Mouse (Mus musculus) forebrain, embryonic 16.5 days (tissue): ENCODE measurements at regions not wholly inside any gene's neighbourhood (a gene's known extent, or its start where the extent isn't known, plus 50 kb on each side); places are given as distances from the start of the nearest gene placed in this dataset.

Source experiments
- ATAC-seq: fragments of 200-750 bp; cut with Nextera tagmentation; 2 replicates; pipeline ENCODE4 v1.8.0; 2017; ENCODE audit warnings: mild to moderate bottlenecking, moderate library complexity
- H3K27ac ChIP-seq: fragments of 300-500 bp; sonication (generic); 2 replicates; pipeline ENCODE4 v1.5.1; 2014; ENCODE audit warnings: low read length, control low read depth
- H3K27me3 ChIP-seq: fragments of 300-500 bp; sonication (generic); replicated peaks from 2 replicates; pipeline ENCODE4 v1.6.1; 2014; ENCODE audit warnings: low read length; ENCODE audit not compliant: control insufficient read depth, insufficient read depth
- H3K36me3 ChIP-seq: fragments of 300-500 bp; sonication (generic); 2 replicates; pipeline ENCODE4 v1.6.1; 2014; ENCODE audit not compliant: control insufficient read depth, insufficient read depth
- H3K4me1 ChIP-seq: fragments of 300-500 bp; sonication (generic); replicated peaks from 2 replicates; pipeline ENCODE4 v1.6.1; 2014; ENCODE audit warnings: low read length; ENCODE audit not compliant: control insufficient read depth, insufficient read depth
- H3K4me2 ChIP-seq: fragments of 300-500 bp; sonication (generic); 2 replicates; pipeline ENCODE4 v1.6.1; 2014; ENCODE audit warnings: mild to moderate bottlenecking, low read length, control low read depth
- H3K4me3 ChIP-seq: fragments of 300-500 bp; sonication (generic); replicated peaks from 2 replicates; pipeline ENCODE4 v1.5.1; 2014; ENCODE audit warnings: mild to moderate bottlenecking, low read length, control low read depth
- H3K9ac ChIP-seq: fragments of 300-500 bp; sonication (generic); replicated peaks from 2 replicates; pipeline ENCODE4 v1.6.1; 2014; ENCODE audit warnings: low read depth, low read length, control low read depth
- H3K9me3 ChIP-seq: fragments of 300-500 bp; sonication (generic); 2 replicates; pipeline ENCODE4 v1.6.1; 2016; ENCODE audit warnings: low read length; ENCODE audit not compliant: control insufficient read depth
- WGBS: fragments of 180-500 bp; shearing (Covaris S2); extraction: QIAGEN DNeasy Blood & Tissue Kit; methylation state at CpG from one replicate; pipeline ENCODE4 v1.1.7; 2014; 5-methylcytosine and 5-hydroxymethylcytosine counted together

DNA sequence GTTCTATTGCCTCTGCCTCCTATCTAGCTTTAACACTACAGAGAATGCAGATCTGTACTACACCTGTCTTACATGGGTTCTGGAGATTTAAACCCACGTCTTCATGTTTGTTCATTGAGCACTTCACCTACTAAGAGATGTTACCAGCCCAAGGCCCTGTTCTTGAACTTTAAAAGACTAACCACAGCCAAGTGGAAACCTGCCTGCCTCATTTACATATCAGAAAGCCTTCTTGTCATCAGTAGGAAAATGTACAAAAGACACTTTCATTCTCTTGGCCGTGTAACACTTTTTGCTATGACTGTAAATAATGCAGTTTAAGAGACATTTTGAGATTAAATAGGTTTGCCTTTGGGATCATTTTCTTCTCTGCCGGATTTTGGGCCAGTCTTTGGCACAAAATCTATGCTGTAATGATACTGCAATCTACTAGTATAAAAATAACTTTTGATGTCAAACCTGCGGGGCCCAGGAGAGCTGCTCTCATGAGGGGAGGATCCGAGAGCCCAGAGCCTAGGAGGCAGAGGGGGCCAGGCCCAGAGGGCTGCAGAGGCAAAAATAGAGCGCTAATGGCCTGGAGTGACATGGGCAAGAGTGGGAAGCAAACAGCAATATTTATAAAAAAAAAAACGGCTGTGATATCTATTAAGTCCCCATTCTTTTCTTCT, 318.4 kb upstream of the Myo3a start:
- H3K27ac ChIP-seq = no peak overlapping the region
- WGBS = 64% methylated on average over 7 of the region's 7 CpGs
- H3K4me1 ChIP-seq = no peaks in the 10 kb centered on the region
- peak overlapping the region; percentile 44 for H3K4me2 ChIP-seq
- no peaks in the 10 kb centered on the region for H3K27me3 ChIP-seq
- no peak overlapping the region for H3K9ac ChIP-seq
- no peak for ATAC-seq
- H3K9me3 ChIP-seq = no peaks in the 10 kb centered on the region
- no peaks in the 10 kb centered on the region for H3K36me3 ChIP-seq
- no peak overlapping the region for H3K4me3 ChIP-seq

DNA sequence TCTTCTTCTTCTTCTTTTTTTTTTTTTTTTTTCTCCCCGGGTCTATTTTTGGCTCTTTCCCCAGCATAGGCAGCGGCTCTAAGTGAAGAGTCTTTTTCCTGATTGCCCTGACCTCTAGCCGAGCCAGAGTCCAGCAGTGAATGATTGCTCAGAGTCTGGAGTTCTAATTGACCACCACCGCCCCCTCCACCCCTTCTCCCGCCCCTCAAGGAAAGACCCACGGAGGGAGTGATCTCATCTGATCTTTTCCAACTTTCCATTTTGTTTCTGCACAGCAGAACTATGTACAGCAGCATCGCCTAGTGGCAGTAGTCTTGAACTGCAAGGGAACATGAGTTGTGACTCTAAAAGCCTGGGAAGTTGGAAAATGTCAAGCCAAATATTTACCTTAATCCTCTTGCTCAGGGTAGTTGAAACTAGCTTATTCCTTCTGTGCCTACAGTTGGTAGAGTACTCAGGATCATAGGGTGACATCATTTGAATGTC, 317.8 kb upstream of the Myo3a start:
- Histone ChIP-seq H3K27ac (no peak overlapping the region), H3K9me3 (no peaks in the 10 kb centered on the region), H3K9ac (no peak overlapping the region), H3K4me2 (peak overlapping the region; percentile 44), H3K27me3 (no peaks in the 10 kb centered on the region), H3K4me1 (no peaks in the 10 kb centered on the region), H3K4me3 (0 out of 2 replicates have a peak overlapping the region, but pooled peaks have one; percentile 4), H3K36me3 (no peaks in the 10 kb centered on the region)
- 13% methylated on average over 7 of the region's 7 CpGs for WGBS
- ATAC-seq = peak; percentile 58

DNA sequence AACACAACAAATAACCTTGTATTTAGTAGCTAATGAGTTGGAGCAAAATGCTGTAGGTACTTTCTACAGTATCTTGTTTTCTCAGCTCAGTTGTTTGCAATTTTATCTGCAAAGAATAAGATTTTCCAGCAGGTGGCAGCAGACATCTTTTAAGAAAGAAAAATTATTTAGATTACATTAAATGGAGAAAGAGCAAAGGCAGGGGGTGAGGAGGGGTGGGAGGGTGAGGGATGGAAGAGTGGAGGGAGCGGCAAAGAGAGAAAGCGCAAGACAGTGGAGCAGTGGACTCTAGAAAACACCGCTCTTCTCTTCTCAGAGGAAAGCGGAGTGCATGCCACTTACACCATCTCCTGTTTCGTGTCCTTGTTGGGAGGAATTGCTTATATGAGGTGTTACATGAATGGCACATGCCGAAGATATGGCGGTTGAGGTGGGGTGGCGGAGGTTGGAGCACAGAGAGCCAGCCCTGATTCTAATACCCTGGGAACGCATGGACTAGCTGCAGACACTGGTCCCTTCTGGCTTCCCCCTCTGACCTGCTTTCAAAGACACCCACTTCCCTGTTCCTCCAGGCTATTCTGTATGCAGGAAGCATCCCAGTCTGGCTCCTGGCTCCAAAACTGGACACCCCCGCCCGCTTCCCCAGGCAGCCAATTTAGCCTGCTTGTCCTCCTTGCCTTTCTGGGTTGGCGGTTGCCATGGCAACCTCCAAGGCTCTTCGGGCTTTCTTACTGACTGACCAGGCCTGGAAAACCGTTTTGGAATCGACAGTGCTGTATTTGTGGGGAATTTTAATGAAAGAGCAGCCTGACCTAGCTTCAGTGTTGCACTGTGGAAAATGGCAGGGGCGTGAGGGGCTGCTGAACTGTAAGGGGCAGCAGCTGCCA, 309.3 kb upstream of the Myo3a start:
- WGBS = 1% methylated on average over 16 of the region's 16 CpGs
- H3K9me3 ChIP-seq = no peaks in the 10 kb centered on the region
- peak overlapping the region; percentile 46 for H3K4me3 ChIP-seq
- peak overlapping the region; percentile 91 for H3K27ac ChIP-seq
- ATAC-seq = peak; percentile 91
- peak overlapping the region; percentile 57 for H3K9ac ChIP-seq
- peak overlapping the region; percentile 56 for H3K4me2 ChIP-seq
- peaks cover 15% of the 10 kb centered on the region for H3K4me1 ChIP-seq
- no peaks in the 10 kb centered on the region for H3K36me3 ChIP-seq
- no peaks in the 10 kb centered on the region for H3K27me3 ChIP-seq

DNA sequence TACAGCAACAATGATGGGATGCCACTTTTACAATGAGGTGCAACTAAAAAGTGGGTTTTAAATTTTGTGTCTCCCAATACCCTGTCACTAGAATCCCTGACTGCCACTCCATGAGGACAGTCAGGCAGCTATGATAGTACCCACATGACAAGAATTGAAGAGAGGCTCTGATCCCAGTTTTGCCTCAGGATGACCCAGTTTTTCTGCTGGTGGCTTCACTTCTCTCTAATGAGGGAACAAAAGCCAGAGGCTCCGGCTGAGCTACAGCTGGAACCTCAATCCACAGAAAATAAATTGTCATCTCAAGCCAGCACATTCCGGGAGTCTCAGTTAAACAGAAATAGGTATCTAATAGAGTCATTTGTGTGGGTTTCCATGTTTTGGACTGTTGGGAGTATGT, 308.2 kb upstream of the Myo3a start:
- 22% methylated on average over 2 of the region's 2 CpGs for WGBS
- H3K27ac ChIP-seq = peak overlapping the region; percentile 91
- H3K4me3 ChIP-seq = no peak overlapping the region

DNA sequence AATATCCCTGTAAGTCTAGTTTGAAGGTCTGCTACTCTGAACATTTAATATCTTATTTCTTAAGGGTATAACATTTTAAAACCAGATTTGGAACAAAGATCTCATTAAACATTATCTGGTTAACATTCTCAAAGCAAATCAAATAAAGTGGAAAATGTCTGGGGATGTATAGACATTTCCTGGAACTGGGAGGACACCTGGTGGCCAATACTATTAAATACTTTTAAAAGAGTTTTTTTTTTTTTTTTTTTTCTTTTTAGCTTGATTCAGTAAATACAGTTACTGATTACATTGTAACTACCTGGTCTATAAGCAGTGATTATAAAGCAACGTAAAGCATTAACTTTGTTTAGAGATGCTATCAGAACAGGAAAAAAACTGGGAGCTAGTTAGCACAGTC, 299.6 kb upstream of the Myo3a start:
- Histone ChIP-seq H3K4me2 (no peak overlapping the region), H3K4me1 (no peaks in the 10 kb centered on the region), H3K27me3 (no peaks in the 10 kb centered on the region), H3K36me3 (no peaks in the 10 kb centered on the region), H3K9ac (no peak overlapping the region), H3K27ac (no peak overlapping the region), H3K9me3 (no peaks in the 10 kb centered on the region), H3K4me3 (no peak overlapping the region)
- 30% methylated on average over 1 of the region's 1 CpGs for WGBS
- no peak for ATAC-seq

More for the DNA sequence above, 308.2 kb upstream of the Myo3a start:
- no peaks in the 10 kb centered on the region for H3K27me3 ChIP-seq
- H3K9ac ChIP-seq = no peak overlapping the region
- no peaks in the 10 kb centered on the region for H3K9me3 ChIP-seq
- H3K4me1 ChIP-seq = peaks cover 15% of the 10 kb centered on the region
- no peak overlapping the region; the same call in 1 of the 2 replicates for H3K4me2 ChIP-seq
- no peaks in the 10 kb centered on the region for H3K36me3 ChIP-seq
- ATAC-seq = no peak

DNA sequence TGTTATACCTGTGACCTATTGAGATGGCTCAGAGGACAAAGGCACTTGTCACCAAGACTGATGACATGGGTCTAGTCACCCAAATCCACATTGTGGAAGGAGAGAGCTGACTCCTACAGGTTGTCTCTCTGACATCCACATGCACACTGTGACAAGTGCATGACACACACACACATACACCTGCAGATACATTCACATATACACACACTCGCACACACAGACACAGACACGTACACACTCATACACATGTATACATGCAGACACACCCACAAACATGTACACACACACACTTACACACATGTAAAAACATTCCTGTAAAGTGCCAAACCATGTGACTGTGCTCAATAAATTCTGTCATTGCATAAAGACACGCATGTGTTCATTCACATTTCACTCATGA, 287.3 kb upstream of the Myo3a start:
- Histone ChIP-seq H3K27me3 (no peaks in the 10 kb centered on the region), H3K36me3 (no peaks in the 10 kb centered on the region), H3K9me3 (no peaks in the 10 kb centered on the region), H3K4me1 (no peaks in the 10 kb centered on the region), H3K4me3 (no peak overlapping the region), H3K4me2 (no peak overlapping the region), H3K27ac (no peak overlapping the region), H3K9ac (no peak overlapping the region)
- 91% methylated on average over 3 of the region's 3 CpGs for WGBS
- no peak for ATAC-seq

DNA sequence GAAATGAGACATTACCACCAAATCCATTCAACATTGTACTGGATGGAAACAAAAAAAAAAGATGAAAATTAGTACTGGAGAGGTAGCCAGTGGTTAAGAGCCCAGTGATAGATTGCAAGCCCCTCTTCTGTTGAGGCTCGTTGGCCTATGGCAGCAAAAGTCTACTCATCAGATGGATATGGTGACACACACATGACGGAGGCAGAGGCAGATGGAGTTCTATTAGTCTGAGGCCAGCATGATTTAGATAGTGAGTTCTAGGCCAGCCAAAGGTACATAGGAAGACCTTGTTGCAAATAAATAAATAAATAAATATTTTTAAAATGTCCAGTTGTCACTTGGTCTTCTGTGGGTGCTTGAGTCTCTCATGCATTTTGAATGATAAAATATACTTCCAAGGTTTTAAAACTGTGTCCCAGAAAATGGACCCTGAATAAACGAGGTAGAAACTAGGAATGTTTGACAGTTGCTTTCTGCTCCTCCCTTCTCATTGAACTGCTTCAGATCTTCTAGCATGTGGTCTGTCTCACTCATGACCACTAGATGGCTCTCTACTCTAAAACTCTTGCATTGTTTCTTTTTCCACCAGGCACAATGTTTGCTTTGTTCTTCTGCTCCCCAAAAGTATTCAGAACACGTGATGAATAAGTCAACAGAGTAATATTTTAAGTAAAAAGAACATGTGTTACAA, 286.4 kb upstream of the Myo3a start:
- ATAC-seq = peak; percentile 72
- no peak overlapping the region for H3K4me2 ChIP-seq
- no peaks in the 10 kb centered on the region for H3K36me3 ChIP-seq
- H3K27me3 ChIP-seq = no peaks in the 10 kb centered on the region
- no peak overlapping the region for H3K9ac ChIP-seq
- no peaks in the 10 kb centered on the region for H3K9me3 ChIP-seq
- H3K4me3 ChIP-seq = no peak overlapping the region
- no peak overlapping the region for H3K27ac ChIP-seq
- 49% methylated on average over 4 of the region's 4 CpGs for WGBS
- no peaks in the 10 kb centered on the region for H3K4me1 ChIP-seq

DNA sequence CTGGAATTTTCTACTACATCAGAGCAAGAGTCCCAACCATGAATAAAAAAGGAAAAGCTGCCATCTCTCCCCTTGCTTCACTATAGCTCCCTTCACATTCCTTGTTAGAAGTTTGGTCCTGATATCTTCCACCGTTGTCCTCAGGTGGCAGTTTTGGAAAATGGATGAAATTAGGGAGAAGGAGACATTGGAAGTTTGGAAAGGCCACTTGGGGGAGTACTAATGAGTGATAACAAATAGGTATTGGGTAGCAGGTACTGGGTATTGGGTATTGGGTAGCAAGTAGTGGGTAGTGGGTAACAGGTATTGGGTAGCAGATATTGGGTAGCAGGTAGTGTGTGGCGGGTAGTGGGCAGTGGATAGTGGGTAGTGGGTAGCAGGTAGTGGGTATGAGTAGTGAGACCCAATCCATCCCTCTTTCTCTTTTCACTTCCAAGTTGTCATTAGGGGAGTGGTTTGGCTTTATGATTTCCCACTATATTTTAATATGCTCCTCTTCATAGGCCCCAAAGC, 285.8 kb upstream of the Myo3a start:
- Histone ChIP-seq H3K4me1 (no peaks in the 10 kb centered on the region), H3K27ac (no peak overlapping the region), H3K9ac (no peak overlapping the region), H3K27me3 (no peaks in the 10 kb centered on the region), H3K36me3 (no peaks in the 10 kb centered on the region), H3K4me2 (no peak overlapping the region), H3K9me3 (no peaks in the 10 kb centered on the region), H3K4me3 (no peak overlapping the region)
- ATAC-seq = peak; percentile 28; the same call in 1 of the 2 replicates
- WGBS = 86% methylated on average over 2 of the region's 2 CpGs

DNA sequence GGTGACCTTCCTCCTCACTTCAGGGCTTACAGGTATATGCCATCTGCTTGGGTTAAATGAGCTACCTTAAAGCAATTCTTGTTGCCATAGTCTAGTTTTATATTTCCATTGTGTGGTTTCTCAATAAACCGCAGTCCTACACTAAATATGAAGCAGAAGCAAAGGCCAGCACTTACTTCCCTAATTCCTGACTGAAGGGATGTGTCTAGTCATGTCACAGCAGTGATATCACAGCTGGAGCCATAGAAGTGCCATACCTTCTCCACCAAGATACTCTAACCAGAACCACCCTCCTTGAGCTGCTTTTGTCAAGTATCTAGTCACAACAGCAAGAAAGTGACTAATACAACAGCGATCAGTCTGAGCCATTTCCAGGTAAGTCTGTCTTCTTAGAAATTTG, 283.6 kb upstream of the Myo3a start:
- Histone ChIP-seq H3K4me2 (no peak overlapping the region), H3K4me3 (no peak overlapping the region), H3K9ac (no peak overlapping the region), H3K4me1 (no peaks in the 10 kb centered on the region), H3K27ac (no peak overlapping the region), H3K9me3 (no peaks in the 10 kb centered on the region), H3K27me3 (no peaks in the 10 kb centered on the region), H3K36me3 (no peaks in the 10 kb centered on the region)
- ATAC-seq = no peak
- WGBS = 91% methylated on average over 2 of the region's 2 CpGs
